Mouse (Mus musculus) megakaryocyte, embryonic 14.5 days (primary cell): Measurements from ENCODE around the gene Sox5.

Experiments
- FLI1 ChIP-seq: IDR thresholded peaks from 2 replicates; pipeline ENCODE4 v1.6.1; 2012; ENCODE audit warnings: low read length, inconsistent platforms, mixed read lengths
- GATA1 ChIP-seq: IDR thresholded peaks from 3 replicates; pipeline ENCODE4 v1.6.1; 2012; ENCODE audit warnings: mixed read lengths, low read length, inconsistent platforms, borderline replicate concordance

DNA sequence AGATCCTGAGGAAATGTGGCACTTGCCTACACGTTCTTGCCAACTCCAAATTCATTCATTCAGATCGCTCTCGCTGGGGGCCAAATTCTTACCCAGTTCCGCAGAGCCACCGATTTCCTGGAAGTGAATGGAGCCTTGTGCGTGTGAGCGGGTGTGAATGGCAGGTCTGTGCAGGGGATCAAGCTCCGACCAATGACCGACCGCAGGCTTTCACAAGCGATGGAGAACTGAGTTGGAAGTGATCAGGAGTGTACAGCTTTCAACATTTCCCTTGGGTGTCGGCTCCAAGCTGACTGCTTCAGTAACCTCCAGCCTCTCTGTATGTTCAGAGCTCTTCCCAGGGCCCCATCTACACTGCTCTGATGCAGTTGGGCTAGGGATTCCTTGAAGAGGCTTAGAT lies 651.9 kb downstream of the Sox5 start:
- TF ChIP-seq GATA1 (no peak), FLI1 (no peak)
